ENCODE assay signal across 10 mouse cellular contexts in the genomic region with DNA sequence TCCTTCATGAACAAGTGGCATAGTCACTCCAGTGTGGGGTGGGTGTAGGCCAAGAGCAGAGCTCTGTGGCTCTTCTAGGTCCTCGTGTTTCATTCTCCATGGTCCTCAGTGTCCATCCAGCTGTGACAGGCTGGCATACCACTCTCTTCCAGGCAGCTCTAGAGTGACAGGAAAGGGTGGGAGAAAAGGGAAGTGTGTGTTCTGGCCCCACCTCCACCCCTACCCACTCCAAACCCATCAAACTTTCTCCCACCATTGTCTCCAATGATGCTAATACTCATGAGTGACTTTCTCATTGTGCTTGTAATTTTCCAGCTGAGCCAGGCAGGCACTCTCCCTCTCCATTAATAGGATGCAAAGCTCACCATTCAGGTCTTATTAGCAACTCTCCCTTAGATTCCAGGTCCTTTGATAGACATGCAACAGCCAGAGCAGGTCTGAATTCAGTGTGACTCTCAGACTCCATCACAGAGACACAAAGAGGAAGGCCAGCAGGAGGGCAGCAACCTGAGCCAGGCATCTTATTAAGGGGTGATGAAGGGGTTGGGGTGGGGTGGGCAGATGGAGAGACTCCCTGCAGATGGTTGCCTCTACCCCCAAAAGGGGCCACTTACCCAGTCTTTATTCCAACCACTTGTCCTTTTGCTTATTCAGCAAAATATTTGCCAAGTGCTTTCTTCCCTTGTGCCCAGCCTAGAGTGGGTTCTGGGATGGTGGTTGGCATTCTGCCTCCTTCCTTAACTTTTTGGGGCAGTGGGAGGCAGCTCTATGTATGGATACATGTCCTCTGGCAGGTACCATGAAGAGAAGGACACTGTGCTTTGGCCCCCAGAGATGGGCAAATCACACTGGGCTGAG.
"Had no signal": no experiment of that assay in that cellular context is flagged by ENCODE, and none has a peak within 500 bp of the region (broad histone marks: within the 10 kb centered on the region; RNA-seq: fewer than 3 reads in every experiment).

No protein-coding gene starts in this region.

- DNase-seq: kidney, adult 8-10 months; kidney, postnatal 25 days; lung, embryonic 14.5 days; retina, postnatal 1 day; thymus, postnatal 36 days had no signal

- H3K27ac ChIP-seq: left cerebral cortex, adult 2 months; limb, embryonic 15.5 days; liver, embryonic 12.5 days; neural tube, embryonic 13.5 days had no signal

- H3K27me3 ChIP-seq: limb, embryonic 15.5 days; liver, embryonic 12.5 days; neural tube, embryonic 13.5 days had no signal

- H3K36me3 ChIP-seq: limb, embryonic 15.5 days; liver, embryonic 12.5 days; neural tube, embryonic 13.5 days had no signal

- H3K4me2 ChIP-seq: limb, embryonic 15.5 days; liver, embryonic 12.5 days; lung, embryonic 14.5 days; neural tube, embryonic 13.5 days had no signal

- H3K9me3 ChIP-seq: limb, embryonic 15.5 days; neural tube, embryonic 13.5 days had no signal

- H3K4me3 ChIP-seq: left cerebral cortex, adult 2 months; limb, embryonic 15.5 days; liver, embryonic 12.5 days; neural tube, embryonic 13.5 days had no signal

- H3K4me1 ChIP-seq: limb, embryonic 15.5 days; liver, embryonic 12.5 days; neural tube, embryonic 13.5 days had no signal

- H3K9ac ChIP-seq: limb, embryonic 15.5 days; liver, embryonic 12.5 days; lung, embryonic 14.5 days; neural tube, embryonic 13.5 days had no signal

- ATAC-seq: intestine, postnatal 0 days; liver, embryonic 12.5 days had no signal
